Mouse (Mus musculus) neural tube, embryonic 13.5 days (tissue): Measurements from ENCODE around the gene Mtif2. TPM values are rescaled to one million over a fixed set of nuclear protein-coding genes. Genes with fewer than 3 reads are reported as not detected.
"Not testable (repeated sequence)": the region's sequence is repeated elsewhere in the genome, so short reads cannot be mapped to it uniquely, and the experiment has no call there.

Source experiments
- ATAC-seq: fragments of 200-750 bp; cut with Nextera tagmentation; 2 replicates; pipeline ENCODE4 v1.8.0; 2017; ENCODE audit warnings: low read depth, mild to moderate bottlenecking, moderate TSS enrichment, moderate library complexity
- H3K27ac ChIP-seq: fragments of 300-500 bp; sonication (generic); replicated peaks from 2 replicates; pipeline ENCODE4 v1.5.1; 2015; ENCODE audit warnings: moderate library complexity, mild to moderate bottlenecking, inconsistent platforms
- H3K27me3 ChIP-seq: fragments of 300-500 bp; sonication (generic); 2 replicates; pipeline ENCODE4 v1.6.1; 2015; ENCODE audit warnings: mild to moderate bottlenecking, inconsistent platforms
- H3K36me3 ChIP-seq: fragments of 300-500 bp; sonication (generic); 2 replicates; pipeline ENCODE4 v1.6.1; 2015; ENCODE audit warnings: mild to moderate bottlenecking, inconsistent platforms
- H3K4me1 ChIP-seq: fragments of 300-500 bp; sonication (generic); replicated peaks from 2 replicates; pipeline ENCODE4 v1.6.1; 2015; ENCODE audit warnings: inconsistent platforms
- H3K4me2 ChIP-seq: fragments of 300-500 bp; sonication (generic); 2 replicates; pipeline ENCODE4 v1.6.1; 2015; ENCODE audit warnings: inconsistent platforms, mild to moderate bottlenecking, moderate library complexity
- H3K4me3 ChIP-seq: fragments of 300-500 bp; sonication (generic); 2 replicates; pipeline ENCODE4 v1.5.1; 2015; ENCODE audit warnings: mild to moderate bottlenecking, inconsistent platforms
- H3K9ac ChIP-seq: fragments of 300-500 bp; sonication (generic); 2 replicates; pipeline ENCODE4 v1.6.1; 2015; ENCODE audit warnings: moderate library complexity, mild to moderate bottlenecking, inconsistent platforms
- H3K9me3 ChIP-seq: fragments of 300-500 bp; sonication (generic); 2 replicates; pipeline ENCODE4 v1.6.1; 2016; ENCODE audit warnings: inconsistent platforms
- WGBS: fragments of 180-500 bp; shearing (Covaris S2); methylation state at CpG from one replicate; pipeline ENCODE4 v1.1.7; 2015; 5-methylcytosine and 5-hydroxymethylcytosine counted together
- polyA plus RNA-seq: library from polyadenylated mRNA; unstranded; fragments of >200 nt; fragmentation: Nextera tagmentation; extraction: Ambion mirVana; gene quantifications from 2 replicates; pipeline ENCODE4 v1.2.1, GENCODE M21; 2015

Gene Mtif2
- polyA plus RNA-seq, 1 experiment from 2014 or later: 53.1 TPM

GRCm38 (mm10) chr11:29544225-29544945, 18.2 kb downstream of the Mtif2 start:
- Histone ChIP-seq H3K27ac (no peak overlapping the region), H3K4me2 (no peak overlapping the region), H3K9ac (no peak overlapping the region), H3K9me3 (no peaks in the 10 kb centered on the region), H3K27me3 (no peaks in the 10 kb centered on the region), H3K36me3 (peaks cover 58% of the 10 kb centered on the region), H3K4me3 (no peak overlapping the region), H3K4me1 (peaks cover 16% of the 10 kb centered on the region)
- ATAC-seq: no peak
- WGBS: 90% methylated on average over 3 of the region's 3 CpGs

- H3K9me3 ChIP-seq, ATAC-seq, H3K4me2 ChIP-seq, H3K27me3 ChIP-seq, H3K27ac ChIP-seq, H3K9ac ChIP-seq, H3K4me3 ChIP-seq: not testable (repeated sequence)
- H3K36me3 ChIP-seq: peaks cover 56% of the 10 kb centered on the region
- H3K4me1 ChIP-seq: peaks cover 16% of the 10 kb centered on the region
- 90% methylated on average over 4 of the region's 4 CpGs for WGBS
Observed at GRCm38 (mm10) chr11:29545150-29545752, 19.0 kb downstream of the Mtif2 start.

GRCm38 (mm10) chr11:29546297-29546696, 20.1 kb downstream of the Mtif2 start:
- Histone ChIP-seq H3K4me2 (peak overlapping the region; percentile 71), H3K36me3 (peaks cover 46% of the 10 kb centered on the region), H3K9ac (peak overlapping the region; percentile 89), H3K4me1 (peaks cover 16% of the 10 kb centered on the region), H3K4me3 (peak overlapping the region; percentile 82)
- 97% methylated on average over 2 of the region's 2 CpGs for WGBS
- not testable (repeated sequence) for H3K9me3 ChIP-seq, ATAC-seq, H3K27me3 ChIP-seq, H3K27ac ChIP-seq

GRCm38 (mm10) chr11:29546762-29547161, 20.6 kb downstream of the Mtif2 start:
- Histone ChIP-seq H3K27me3 (no peaks in the 10 kb centered on the region), H3K36me3 (peaks cover 43% of the 10 kb centered on the region), H3K4me2 (peak overlapping the region; percentile 71), H3K9me3 (no peaks in the 10 kb centered on the region), H3K4me3 (peak overlapping the region; percentile 82), H3K27ac (no peak overlapping the region), H3K9ac (peak overlapping the region; percentile 89), H3K4me1 (peaks cover 16% of the 10 kb centered on the region)
- WGBS: 24% methylated on average over 2 of the region's 2 CpGs
- ATAC-seq: no peak

GRCm38 (mm10) chr11:29547249-29547751, 21.1 kb downstream of the Mtif2 start:
- Histone ChIP-seq H3K4me3 (peak overlapping the region; percentile 82), H3K9ac (peak overlapping the region; percentile 89), H3K4me1 (peaks cover 16% of the 10 kb centered on the region), H3K4me2 (peak overlapping the region; percentile 71), H3K27me3 (no peaks in the 10 kb centered on the region), H3K9me3 (no peaks in the 10 kb centered on the region), H3K27ac (peak overlapping the region; percentile 88), H3K36me3 (peaks cover 40% of the 10 kb centered on the region)
- peak; percentile 21 for ATAC-seq
- WGBS: under 1% methylated on average over 27 of the region's 27 CpGs

GRCm38 (mm10) chr11:29547752-29548503, 21.7 kb downstream of the Mtif2 start, which contains the start of the genes Clhc1 and Rps27a:
Gene Clhc1, plus strand, starts transcription at chr11:29547950.
Gene Rps27a, minus strand, starts transcription at chr11:29548109.
- ATAC-seq: peak; percentile 99
- Histone ChIP-seq H3K36me3 (peaks cover 35% of the 10 kb centered on the region), H3K4me3 (peak within 1 kb of the TSS; percentile 82), H3K9me3 (no peaks in the 10 kb centered on the region), H3K4me2 (peak within 1 kb of the TSS; percentile 71), H3K4me1 (peaks cover 16% of the 10 kb centered on the region), H3K27ac (peak within 1 kb of the TSS; percentile 88), H3K27me3 (no peaks in the 10 kb centered on the region), H3K9ac (peak within 1 kb of the TSS; percentile 89)
- under 1% methylated on average over 46 of the region's 46 CpGs for WGBS

GRCm38 (mm10) chr11:29548504-29549424, 22.6 kb downstream of the Mtif2 start:
- ATAC-seq: peak; percentile 20; the same call in 1 of the 2 replicates

GRCm38 (mm10) chr11:29549425-29549778, 23.2 kb downstream of the Mtif2 start:
- H3K27ac ChIP-seq: no peak overlapping the region
- no peak overlapping the region for H3K4me3 ChIP-seq
- H3K9ac ChIP-seq: no peak overlapping the region
- WGBS: 89% methylated on average over 1 of the region's 1 CpGs
- no peaks in the 10 kb centered on the region for H3K27me3 ChIP-seq
- no peak overlapping the region for H3K4me2 ChIP-seq
- peaks cover 23% of the 10 kb centered on the region for H3K36me3 ChIP-seq
- ATAC-seq: no peak
- H3K9me3 ChIP-seq: no peaks in the 10 kb centered on the region
- H3K4me1 ChIP-seq: peaks cover 16% of the 10 kb centered on the region

More at GRCm38 (mm10) chr11:29548504-29549424, 22.6 kb downstream of the Mtif2 start:
- 26% methylated on average over 23 of the region's 23 CpGs for WGBS
- Histone ChIP-seq H3K27me3 (no peaks in the 10 kb centered on the region), H3K27ac (peak overlapping the region; percentile 88), H3K4me3 (peak overlapping the region; percentile 82), H3K4me1 (peaks cover 16% of the 10 kb centered on the region), H3K9ac (peak overlapping the region; percentile 89), H3K4me2 (peak overlapping the region; percentile 71), H3K9me3 (no peaks in the 10 kb centered on the region), H3K36me3 (peaks cover 29% of the 10 kb centered on the region)

- Histone ChIP-seq H3K4me1 (no peaks in the 10 kb centered on the region), H3K4me3 (no peak overlapping the region), H3K9ac (no peak overlapping the region), H3K36me3 (no peaks in the 10 kb centered on the region), H3K27ac (no peak overlapping the region), H3K4me2 (no peak overlapping the region), H3K9me3 (no peaks in the 10 kb centered on the region), H3K27me3 (no peaks in the 10 kb centered on the region)
- no peak for ATAC-seq
- 89% methylated on average over 9 of the region's 9 CpGs for whole genome bisulfite sequencing
Observed at GRCm38 (mm10) chr11:29560452-29560851, 34.2 kb downstream of the Mtif2 start.

- H3K4me3 ChIP-seq: no peak overlapping the region
- no peak overlapping the region for H3K27ac ChIP-seq
- H3K9me3 ChIP-seq: no peaks in the 10 kb centered on the region
- H3K9ac ChIP-seq: no peak overlapping the region
- ATAC-seq: no peak
- no peaks in the 10 kb centered on the region for H3K36me3 ChIP-seq
- no peaks in the 10 kb centered on the region for H3K27me3 ChIP-seq
- no peaks in the 10 kb centered on the region for H3K4me1 ChIP-seq
- H3K4me2 ChIP-seq: no peak overlapping the region
- 89% methylated on average over 3 of the region's 3 CpGs for WGBS
Observed at GRCm38 (mm10) chr11:29560990-29561389, 34.8 kb downstream of the Mtif2 start.

- Histone ChIP-seq H3K9ac (no peak overlapping the region), H3K4me1 (no peaks in the 10 kb centered on the region), H3K9me3 (no peaks in the 10 kb centered on the region), H3K27ac (no peak overlapping the region), H3K27me3 (no peaks in the 10 kb centered on the region), H3K4me3 (no peak overlapping the region), H3K36me3 (no peaks in the 10 kb centered on the region), H3K4me2 (no peak overlapping the region)
- WGBS: 85% methylated on average over 2 of the region's 2 CpGs
- no peak for ATAC-seq
Observed at GRCm38 (mm10) chr11:29563406-29563805, 37.2 kb downstream of the Mtif2 start.
